Mouse (Mus musculus) stomach, postnatal 0 days (tissue): Measurements from ENCODE around the gene Nat8f1. TPM values are rescaled to one million over a fixed set of nuclear protein-coding genes. Genes with fewer than 3 reads are reported as not detected.

Experiments
- ATAC-seq: fragments of 200-750 bp; cut with Nextera tagmentation; 2 replicates; pipeline ENCODE4 v1.8.0; 2017; ENCODE audit not compliant: low FRiP score, low TSS enrichment
- DNase-seq: peaks from one replicate; pipeline ENCODE4 v3.0.0-alpha.2; 2016; ENCODE audit warnings: low spot score
- H3K27ac ChIP-seq: fragments of 300-500 bp; sonication (generic); replicated peaks from 2 replicates; pipeline ENCODE4 v1.5.1; 2014; ENCODE audit warnings: mild to moderate bottlenecking, control low read depth
- H3K27me3 ChIP-seq: fragments of 300-500 bp; sonication (generic); 2 replicates; pipeline ENCODE4 v1.6.1; 2014; ENCODE audit warnings: low read length; ENCODE audit not compliant: control insufficient read depth, insufficient read depth
- H3K36me3 ChIP-seq: fragments of 300-500 bp; sonication (generic); 2 replicates; pipeline ENCODE4 v1.6.1; 2014; ENCODE audit warnings: low read length, mixed read lengths; ENCODE audit not compliant: control insufficient read depth, insufficient read depth
- H3K4me1 ChIP-seq: fragments of 300-500 bp; sonication (generic); replicated peaks from 2 replicates; pipeline ENCODE4 v1.6.1; 2014; ENCODE audit warnings: antibody characterized with exemption; ENCODE audit not compliant: control insufficient read depth, insufficient read depth
- H3K4me2 ChIP-seq: fragments of 300-500 bp; sonication (generic); replicated peaks from 2 replicates; pipeline ENCODE4 v1.6.1; 2014; ENCODE audit warnings: low read depth, mild to moderate bottlenecking, control low read depth, moderate library complexity
- H3K4me3 ChIP-seq: fragments of 300-500 bp; sonication (generic); 2 replicates; pipeline ENCODE4 v1.5.1; 2014; ENCODE audit warnings: low read depth, low read length, control low read depth
- H3K9ac ChIP-seq: fragments of 300-500 bp; sonication (generic); 2 replicates; pipeline ENCODE4 v1.6.1; 2014; ENCODE audit warnings: mild to moderate bottlenecking, low read length, control low read depth, mixed read lengths
- H3K9me3 ChIP-seq: fragments of 300-500 bp; sonication (generic); 2 replicates; pipeline ENCODE4 v1.6.1; 2016; ENCODE audit warnings: low read length; ENCODE audit not compliant: control insufficient read depth
- CTCF ChIP-seq: IDR thresholded peaks from 2 replicates; pipeline ENCODE4 v1.5.1; 2016; ENCODE audit warnings: antibody characterized with exemption, low read depth, mild to moderate bottlenecking, moderate library complexity
- EP300 ChIP-seq: optimal IDR thresholded peaks from 2 replicates; pipeline ENCODE3; 2016; ENCODE audit warnings: antibody characterized with exemption
- WGBS: fragments of 180-500 bp; shearing (Covaris S2); extraction: QIAGEN DNeasy Blood & Tissue Kit; methylation state at CpG from one replicate; pipeline ENCODE4 v1.1.7; 2014; 5-methylcytosine and 5-hydroxymethylcytosine counted together
- polyA plus RNA-seq: library from polyadenylated mRNA; unstranded; fragments of >200 nt; fragmentation: Nextera tagmentation; extraction: Ambion mirVana; gene quantifications from 2 replicates; pipeline ENCODE4 v1.2.1, GENCODE M21; 2015

The Nat8f1 gene
- polyA plus RNA-seq, 1 experiment from 2014 or later, result 6.2 TPM

DNA sequence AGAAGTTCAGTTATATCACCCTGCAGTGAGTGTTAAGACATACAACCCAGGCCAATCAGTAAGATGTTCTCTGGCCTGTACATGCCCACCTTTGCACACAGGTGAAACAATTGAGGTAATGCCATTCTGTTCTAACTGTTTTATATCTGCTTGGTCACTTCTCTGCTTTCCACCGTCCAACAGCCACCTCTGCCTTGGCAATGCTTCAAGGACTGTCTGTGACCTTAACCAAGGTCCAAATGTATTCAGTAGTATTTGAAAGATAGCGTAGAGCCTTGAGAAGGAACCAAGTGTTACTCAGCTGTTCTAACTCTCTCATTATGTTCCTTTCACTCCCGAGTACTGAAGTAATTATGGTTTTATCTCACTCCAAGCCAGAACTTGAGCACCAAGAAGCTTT, 52.9 kb downstream of the Nat8f1 start:
- 53% methylated on average over 3 of the region's 3 CpGs for WGBS
- TF ChIP-seq CTCF (no peak), EP300 (no peak)
- no peaks in the 10 kb centered on the region for H3K36me3 ChIP-seq
- no peaks in the 10 kb centered on the region for H3K9me3 ChIP-seq
- no peak overlapping the region for H3K27ac ChIP-seq
- H3K9ac ChIP-seq, result no peak overlapping the region
- H3K4me3 ChIP-seq, result no peak overlapping the region
- no peaks in the 10 kb centered on the region for H3K27me3 ChIP-seq
- H3K4me2 ChIP-seq, result no peak overlapping the region
- DNase-seq, result no peak
- H3K4me1 ChIP-seq, result no peaks in the 10 kb centered on the region
- ATAC-seq, result no peak

GRCm38 (mm10) chr6:85861247-85861646, 54.2 kb downstream of the Nat8f1 start:
- ATAC-seq, result no peak
- TF ChIP-seq CTCF, result no peak
- no peak for TF ChIP-seq EP300
- Histone ChIP-seq H3K27me3 (no peaks in the 10 kb centered on the region), H3K4me3 (no peak overlapping the region), H3K9ac (no peak overlapping the region), H3K9me3 (no peaks in the 10 kb centered on the region), H3K4me1 (no peaks in the 10 kb centered on the region), H3K36me3 (no peaks in the 10 kb centered on the region), H3K4me2 (no peak overlapping the region), H3K27ac (no peak overlapping the region)
- no peak for DNase-seq
- WGBS, result 90% methylated on average over 3 of the region's 3 CpGs

Other genes starting within 250 kb of the Nat8f1 start
- not detected in 2 replicates for gene Nat8f7, start 202.5 kb downstream of the Nat8f1 start, polyA plus RNA-seq
- gene Nat8f3, start 149.9 kb downstream of the Nat8f1 start, polyA plus RNA-seq, result 0.11 TPM in 1 of 2 replicates, not detected in the other
- not detected in 2 replicates for gene Nat8f6, start 94.7 kb downstream of the Nat8f1 start, polyA plus RNA-seq
- 0.25 and 0.30 TPM in 2 replicates for gene Nat8f5, start 94.7 kb downstream of the Nat8f1 start, polyA plus RNA-seq
- gene Nat8, start 83.6 kb downstream of the Nat8f1 start, polyA plus RNA-seq, result 0.25 TPM in 1 of 2 replicates, not detected in the other
- gene Nat8f2, start 46.5 kb downstream of the Nat8f1 start, polyA plus RNA-seq, result not detected in 2 replicates
- gene Nat8f4, start 10.8 kb downstream of the Nat8f1 start, polyA plus RNA-seq, result 1.7 and 2.6 TPM in 2 replicates
- gene Tprkb, start 3.8 kb downstream of the Nat8f1 start, polyA plus RNA-seq, result 25.9 and 28.8 TPM in 2 replicates
- 43.9 and 44.9 TPM in 2 replicates for gene Dusp11, start 46.0 kb upstream of the Nat8f1 start, polyA plus RNA-seq
- gene Figla, start 100.5 kb upstream of the Nat8f1 start, polyA plus RNA-seq, result not detected in 2 replicates
- 1.6 and 2.1 TPM in 2 replicates for gene Add2, start 113.0 kb upstream of the Nat8f1 start, polyA plus RNA-seq